Mouse (Mus musculus) erythroid progenitor cell, adult 5-6 weeks (primary cell): ENCODE results near the gene Chst11. TPM values are rescaled to one million over a fixed set of nuclear protein-coding genes. Genes with fewer than 3 reads are reported as not detected.

Experiments
- ATAC-seq: replicated peaks from 2 replicates; pipeline ENCODE4 v1.8.0; 2016; ENCODE audit warnings: moderate number of reproducible peaks, mild to moderate bottlenecking, moderate TSS enrichment, inconsistent platforms; ENCODE audit not compliant: poor library complexity, low FRiP score, severe bottlenecking
- total RNA-seq, 2 experiments: library from RNA; stranded (forward) in 1 of 2; stranded (reverse) in 1 of 2; fragments of 150-400 nt in 1 of 2; fragments of 186-747, 209-891 nt in 1 of 2; gene quantifications; 2 replicates each; pipeline versions ENCODE4 v1.2.3 to v1.2.4; 2015 to 2017; ENCODE audit warnings: low replicate concordance in 2 of 2

Gene Chst11
- total RNA-seq, 2 experiments from 2014 or later, result 15.9 to 17.2 TPM

GRCm38 (mm10) chr10:83233967-83234366 is 248.7 kb downstream of the Chst11 start:
- ATAC-seq, result no peak

GRCm38 (mm10) chr10:83234391-83234790 is 249.1 kb downstream of the Chst11 start:
- ATAC-seq, result no peak

- ATAC-seq, result no peak
These were observed 256.9 kb downstream of the Chst11 start for GRCm38 (mm10) chr10:83242106-83242686.

- no peak for ATAC-seq
These were observed 258.8 kb downstream of the Chst11 start for GRCm38 (mm10) chr10:83244131-83244530.

Other genes with a start within 250 kb of the Chst11 start
- 36.0 and 65.0 TPM in 2 replicates for gene Nfyb, start 221.4 kb upstream of the Chst11 start, total RNA-seq (2015; ENCODE audit: low replicate concordance)
- 81.4 and 122 TPM in 2 replicates for gene Nfyb, start 221.4 kb upstream of the Chst11 start, total RNA-seq (2017; ENCODE audit: low replicate concordance)
- gene Txnrd1, start 151.5 kb upstream of the Chst11 start, total RNA-seq (2015; ENCODE audit: low replicate concordance), result 26.7 and 38.1 TPM in 2 replicates
- 38.2 and 56.8 TPM in 2 replicates for gene Txnrd1, start 151.5 kb upstream of the Chst11 start, total RNA-seq (2017; ENCODE audit: low replicate concordance)
- 4.2 TPM in 1 of 2 replicates, not detected in the other for gene Eid3, start 118.9 kb upstream of the Chst11 start, total RNA-seq (2015; ENCODE audit: low replicate concordance)
- gene Eid3, start 118.9 kb upstream of the Chst11 start, total RNA-seq (2017; ENCODE audit: low replicate concordance), result 6.6 and 9.4 TPM in 2 replicates